ENCODE assay signal across 9 mouse cellular contexts in genomic region chr13:112119611-112120041, GRCm38 (mm10).
DNase-seq lines count a peak whose midpoint lies in the region; ATAC-seq and TF ChIP-seq lines count a peak whose summit lies in the region.
"Had no signal": no experiment of that assay in that cellular context is flagged by ENCODE, and none has a peak within 500 bp of the region (broad histone marks: within the 10 kb centered on the region; RNA-seq: fewer than 3 reads in every experiment).

No protein-coding gene starts in this region.

- POLR2A ChIA-PET in Patski (lab: Charles Lee): interaction anchor here (0.9 to 1.3 kb wide), 3 partner anchors 69 to 181 kb away, joined by 3 to 4 read pairs (median 3); no protein-coding TSS in a partner anchor

- H3K4me1 ChIP-seq in hindbrain, embryonic 13.5 days (replicated peaks): peaks cover 15% of the 10 kb centered on the region
- no peaks in the 10 kb centered on the region; the same call in 1 of the 2 replicates for H3K4me1 ChIP-seq in hindbrain, embryonic 12.5 days
- peaks cover 27% of the 10 kb centered on the region for H3K4me1 ChIP-seq in forebrain, embryonic 16.5 days (replicated peaks; ENCODE audit: control insufficient read depth, insufficient read depth, low read length)
- H3K4me1 ChIP-seq in kidney, embryonic 16.5 days (ENCODE audit: insufficient read depth, low read length): peaks cover 46% of the 10 kb centered on the region

- in situ Hi-C loops in Patski (cut with MboI; ENCODE audit: low pct_unique_long_range_greater_than_20kb): no loop called here

- CTCF ChIA-PET in Patski (lab: Charles Lee): interaction anchor here (1.2 to 1.6 kb wide), 3 partner anchors 19 to 91 kb away, joined by 3 to 4 read pairs (median 3); no protein-coding TSS in a partner anchor

- no peak overlapping the region for H3K9ac ChIP-seq in hindbrain, embryonic 13.5 days
- no peak overlapping the region for H3K9ac ChIP-seq in hindbrain, embryonic 12.5 days
- H3K9ac ChIP-seq in forebrain, embryonic 16.5 days (replicated peaks; ENCODE audit: low read depth, low read length): no peak overlapping the region
- H3K9ac ChIP-seq in kidney, embryonic 16.5 days (replicated peaks; ENCODE audit: low read length): 0 out of 2 replicates have a peak overlapping the region, but pooled peaks have one; percentile 17

- no peak for TF ChIP-seq CTCF in Patski (IDR thresholded peaks at IDR 0.05)

- no peak overlapping the region for H3K27ac ChIP-seq in hindbrain, embryonic 13.5 days
- H3K27ac ChIP-seq in hindbrain, embryonic 12.5 days: no peak overlapping the region
- no peak overlapping the region for H3K27ac ChIP-seq in forebrain, embryonic 16.5 days (ENCODE audit: low read length)
- peak overlapping the region; percentile 58; the same call in 1 of the 2 replicates for H3K27ac ChIP-seq in kidney, embryonic 16.5 days (ENCODE audit: low read length)

- H3K36me3 ChIP-seq in hindbrain, embryonic 13.5 days: no peaks in the 10 kb centered on the region
- H3K36me3 ChIP-seq in hindbrain, embryonic 12.5 days: no peaks in the 10 kb centered on the region
- H3K36me3 ChIP-seq in forebrain, embryonic 16.5 days (ENCODE audit: control insufficient read depth, insufficient read depth): no peaks in the 10 kb centered on the region
- H3K36me3 ChIP-seq in kidney, embryonic 16.5 days (ENCODE audit: insufficient read depth, low read length): no peaks in the 10 kb centered on the region

- H3K27me3 ChIP-seq in hindbrain, embryonic 13.5 days: no peaks in the 10 kb centered on the region
- no peaks in the 10 kb centered on the region for H3K27me3 ChIP-seq in hindbrain, embryonic 12.5 days
- H3K27me3 ChIP-seq in Patski: no peaks in the 10 kb centered on the region
- H3K27me3 ChIP-seq in forebrain, embryonic 16.5 days (replicated peaks; ENCODE audit: control insufficient read depth, insufficient read depth, low read length): peaks cover 10% of the 10 kb centered on the region; the same call in 1 of the 2 replicates
- no peaks in the 10 kb centered on the region for H3K27me3 ChIP-seq in kidney, embryonic 16.5 days (ENCODE audit: insufficient read depth, low read length)

- ATAC-seq in hindbrain, embryonic 13.5 days (ENCODE audit: low FRiP score): peak; percentile 66; the same call in 1 of the 2 replicates
- no peak for ATAC-seq in hindbrain, embryonic 12.5 days (ENCODE audit: low FRiP score)
- ATAC-seq in Patski: peak; percentile 51
- peak; percentile 89 for ATAC-seq in forebrain, embryonic 16.5 days
- 0 out of 2 replicates have a peak, but pooled peaks have one; percentile 11 for ATAC-seq in kidney, embryonic 16.5 days (ENCODE audit: low FRiP score, low TSS enrichment)

- DNase-seq in Patski (ENCODE audit: low read depth, low spot score): peak; percentile 79
- DNase-seq in embryo, embryonic 9.5 days (ENCODE audit: extremely low spot score): no peak
- DNase-seq in testis, postnatal 14 days (ENCODE audit: low spot score): no peak
- DNase-seq in ovary, postnatal 14 days (ENCODE audit: low spot score): no peak
- DNase-seq: liver had no signal

- no peaks in the 10 kb centered on the region for H3K9me3 ChIP-seq in hindbrain, embryonic 13.5 days
- no peaks in the 10 kb centered on the region for H3K9me3 ChIP-seq in hindbrain, embryonic 12.5 days (replicated peaks)
- no peaks in the 10 kb centered on the region for H3K9me3 ChIP-seq in forebrain, embryonic 16.5 days (ENCODE audit: control insufficient read depth, low read length)
- no peaks in the 10 kb centered on the region for H3K9me3 ChIP-seq in kidney, embryonic 16.5 days (ENCODE audit: low read length)

- no peak overlapping the region for H3K4me3 ChIP-seq in hindbrain, embryonic 13.5 days
- no peak overlapping the region for H3K4me3 ChIP-seq in hindbrain, embryonic 12.5 days
- no peak overlapping the region for H3K4me3 ChIP-seq in forebrain, embryonic 16.5 days (replicated peaks; ENCODE audit: low read length)
- no peak overlapping the region for H3K4me3 ChIP-seq in kidney, embryonic 16.5 days (ENCODE audit: low read length)

- no peak overlapping the region for H3K4me2 ChIP-seq in hindbrain, embryonic 13.5 days
- no peak overlapping the region for H3K4me2 ChIP-seq in hindbrain, embryonic 12.5 days (replicated peaks)
- H3K4me2 ChIP-seq in forebrain, embryonic 16.5 days (ENCODE audit: low read length): 0 out of 2 replicates have a peak overlapping the region, but pooled peaks have one; percentile 18
- peak overlapping the region; percentile 27; the same call in 1 of the 2 replicates for H3K4me2 ChIP-seq in kidney, embryonic 16.5 days (replicated peaks; ENCODE audit: low read depth, low read length)

- 34% methylated on average over 11 of the region's 11 CpGs for WGBS in hindbrain, embryonic 13.5 days
- 50% methylated on average over 11 of the region's 11 CpGs for WGBS in hindbrain, embryonic 12.5 days
- 3% methylated on average over 11 of the region's 11 CpGs for WGBS in forebrain, embryonic 16.5 days
- 23% methylated on average over 11 of the region's 11 CpGs for WGBS in kidney, embryonic 16.5 days

Comparison
In these comparisons a context has a peak if more than half of its experiments do, and no peak if none do; other contexts are left out.
1. H3K4me2 ChIP-seq: peak in forebrain, embryonic 16.5 days (single experiment) and kidney, embryonic 16.5 days (single experiment); none in hindbrain, embryonic 13.5 days (single experiment) and hindbrain, embryonic 12.5 days (single experiment).